Mouse (Mus musculus): Measurements from ENCODE around the gene Gabpb1.
"Not testable (repeated sequence)": the region's sequence is repeated elsewhere in the genome, so short reads cannot be mapped to it uniquely, and the experiment has no call there.

Gene Gabpb1

DNA sequence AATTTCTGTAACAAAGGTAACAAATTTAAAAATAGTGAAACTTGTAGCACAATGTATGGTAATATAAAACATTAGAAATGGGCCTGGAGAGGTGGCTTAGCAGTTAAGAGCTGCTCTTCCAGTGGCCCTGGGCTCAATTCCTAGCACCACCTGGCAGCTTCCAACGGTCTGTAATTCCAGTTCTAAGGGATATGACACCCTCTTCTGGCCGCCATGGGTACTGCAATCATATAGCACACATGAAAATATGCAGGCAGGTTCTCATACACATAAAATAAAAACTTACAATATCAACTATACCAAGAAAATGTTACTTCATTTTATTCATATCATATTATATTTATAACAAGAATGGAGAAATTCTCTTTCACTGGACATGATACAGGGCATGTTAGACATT is 35.8 kb downstream of the Gabpb1 start:
- DNase-seq (ENCODE audit: low spot score in 2 of 2), result no peak

DNA sequence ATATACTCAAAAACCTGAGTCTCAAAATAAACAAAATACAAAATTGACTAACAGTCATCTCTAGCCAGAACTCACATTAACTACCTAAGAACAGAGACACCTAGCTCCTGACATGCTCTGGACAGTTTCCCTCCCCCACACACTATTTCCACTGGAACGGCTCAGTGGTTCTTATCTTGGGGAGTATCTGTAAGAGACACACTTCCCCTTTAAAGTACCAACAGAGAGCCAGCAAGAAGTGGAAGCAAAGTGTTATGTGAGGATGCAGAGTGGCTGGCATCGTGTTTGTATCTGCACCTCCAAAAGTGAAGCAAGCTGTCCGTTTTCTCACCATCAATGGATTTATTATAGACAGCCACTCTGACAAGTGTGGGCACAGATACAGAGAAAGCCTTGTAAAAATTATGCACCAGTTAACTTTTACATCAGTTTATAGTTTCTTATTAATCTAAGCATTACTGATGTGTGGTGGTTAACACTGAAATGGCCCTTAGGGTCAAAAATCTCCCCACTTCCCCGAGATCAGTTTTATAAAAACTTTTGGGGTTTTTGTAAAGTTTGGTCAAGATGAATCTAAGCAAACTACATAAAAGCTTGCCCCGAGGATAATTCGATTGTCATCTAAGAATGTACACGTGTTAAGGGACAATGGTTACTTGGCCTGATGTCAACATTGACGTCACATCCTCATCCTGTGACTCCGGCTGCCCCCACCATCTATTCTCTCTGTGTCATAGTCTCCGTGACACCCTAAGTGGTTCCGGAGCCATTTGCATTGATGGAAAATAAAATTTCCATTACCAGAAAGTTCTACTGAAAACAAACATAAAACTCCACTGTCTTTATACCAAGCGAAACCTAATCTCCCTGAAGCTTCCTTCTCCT is 40.0 kb downstream of the Gabpb1 start:
- no peak for DNase-seq (ENCODE audit: low spot score in 2 of 2)

DNA sequence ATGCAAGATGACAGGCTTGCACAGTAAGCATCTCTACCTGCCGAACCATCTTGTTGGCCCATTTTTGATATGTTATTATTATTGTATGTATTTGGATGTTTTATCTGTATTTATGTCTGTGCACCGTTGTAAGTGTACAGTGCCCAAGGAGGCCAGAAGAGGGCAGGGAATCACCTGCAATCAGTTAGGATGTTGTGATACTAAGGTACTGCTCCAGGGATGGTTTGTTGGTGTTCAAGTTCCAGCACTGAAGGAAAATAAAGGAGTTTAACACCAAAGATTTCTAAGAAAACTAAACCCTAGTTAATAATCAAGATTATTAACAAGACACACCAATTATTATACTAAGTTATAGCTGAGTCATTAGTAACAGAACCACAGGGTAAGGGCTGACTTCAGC is 43.0 kb downstream of the Gabpb1 start:
- no peak for DNase-seq (ENCODE audit: low spot score in 2 of 2)

DNA sequence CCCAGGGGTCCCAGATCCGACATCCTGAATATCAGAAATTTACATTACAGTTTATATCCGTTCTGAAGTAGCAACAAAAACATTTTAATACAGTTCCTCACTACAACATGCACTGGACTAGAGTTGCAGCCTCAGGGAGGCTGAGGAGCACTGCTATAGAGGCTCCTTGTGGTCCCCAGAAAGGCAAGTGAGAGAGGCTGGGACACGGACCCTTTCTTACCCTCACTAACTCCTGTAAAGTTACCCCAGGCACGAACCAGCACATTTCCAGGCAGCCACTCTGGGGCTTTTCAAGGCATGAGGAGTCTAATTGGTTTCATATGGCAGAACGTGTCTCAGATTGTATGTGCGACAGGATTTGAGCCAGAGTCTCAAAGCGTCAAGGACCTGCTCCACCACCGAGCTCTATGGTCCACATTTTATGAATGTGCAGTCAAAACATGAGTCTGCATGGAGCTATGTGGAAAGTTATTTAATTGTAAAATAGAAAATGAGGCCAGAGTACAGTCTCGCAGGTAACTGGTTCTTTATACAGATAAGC is 47.6 kb downstream of the Gabpb1 start:
- no peak for DNase-seq (ENCODE audit: low spot score in 2 of 2)

DNA sequence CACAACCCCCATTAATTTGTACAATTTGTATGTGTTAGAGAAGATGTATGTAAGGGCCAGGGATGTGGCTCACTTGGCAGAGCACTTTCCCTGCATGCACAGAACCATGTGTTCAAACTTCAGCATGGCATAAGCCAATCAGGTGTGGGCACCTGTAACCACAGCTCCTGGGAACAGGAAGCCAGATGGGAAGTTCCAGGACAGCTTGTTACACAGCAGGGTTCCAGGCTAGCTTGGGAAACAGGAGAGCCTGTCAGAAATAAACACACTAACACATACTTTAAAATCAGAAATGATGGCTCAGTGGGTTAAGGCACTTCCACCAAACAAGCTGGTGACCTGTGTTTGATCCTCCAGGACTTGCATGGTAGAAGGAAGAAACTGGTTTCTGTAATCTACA is 53.0 kb downstream of the Gabpb1 start:
- DNase-seq (ENCODE audit: low spot score in 2 of 2), result no peak

DNA sequence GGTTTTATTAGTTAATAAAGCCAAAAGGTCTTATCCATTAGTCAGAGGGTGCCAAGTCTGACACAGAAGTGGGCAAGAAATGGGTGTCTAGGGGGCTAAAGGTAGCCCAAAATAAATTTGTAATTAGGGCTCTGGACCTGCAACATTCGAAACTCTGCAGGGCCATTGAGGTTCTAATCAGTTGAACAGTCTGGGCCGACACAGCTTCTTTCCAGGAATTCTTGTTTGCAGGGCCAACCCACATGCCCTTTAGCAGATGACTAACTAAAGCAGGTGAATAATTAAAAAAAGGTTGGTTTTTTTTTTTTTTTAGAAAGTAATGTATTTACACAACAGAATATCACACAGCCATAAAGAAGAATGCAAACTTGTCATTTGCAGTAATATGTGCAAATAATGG is 53.7 kb downstream of the Gabpb1 start:
- no peak for DNase-seq (ENCODE audit: low spot score in 2 of 2)

DNA sequence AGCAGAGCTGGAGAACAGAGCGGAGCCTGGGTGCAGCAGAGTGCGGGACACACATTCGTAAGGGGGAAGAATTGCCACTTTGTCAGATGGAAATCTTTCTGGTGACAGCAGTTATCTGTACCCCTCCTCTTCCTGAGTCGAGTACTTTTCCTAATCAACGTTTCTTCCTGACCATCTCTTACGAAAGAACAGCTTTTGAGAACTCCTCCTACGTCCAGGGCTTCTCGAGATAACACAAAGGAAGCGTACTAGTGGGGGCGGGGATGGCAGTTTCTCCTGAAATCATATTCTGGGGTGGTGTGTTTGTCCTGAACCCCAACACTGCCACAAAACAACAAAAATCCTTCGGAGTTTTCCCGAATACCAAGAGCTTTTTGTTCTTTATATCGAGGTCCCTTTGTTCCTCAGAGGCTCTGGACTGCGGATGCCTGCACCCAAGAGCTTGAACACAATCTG is 56.9 kb downstream of the Gabpb1 start, which contains the start of gene Hdc:
TSS of gene Hdc (minus strand) at position 51 of the 456 bp plus-strand sequence.
- DNase-seq (ENCODE audit: low spot score in 2 of 2), result no peak

DNA sequence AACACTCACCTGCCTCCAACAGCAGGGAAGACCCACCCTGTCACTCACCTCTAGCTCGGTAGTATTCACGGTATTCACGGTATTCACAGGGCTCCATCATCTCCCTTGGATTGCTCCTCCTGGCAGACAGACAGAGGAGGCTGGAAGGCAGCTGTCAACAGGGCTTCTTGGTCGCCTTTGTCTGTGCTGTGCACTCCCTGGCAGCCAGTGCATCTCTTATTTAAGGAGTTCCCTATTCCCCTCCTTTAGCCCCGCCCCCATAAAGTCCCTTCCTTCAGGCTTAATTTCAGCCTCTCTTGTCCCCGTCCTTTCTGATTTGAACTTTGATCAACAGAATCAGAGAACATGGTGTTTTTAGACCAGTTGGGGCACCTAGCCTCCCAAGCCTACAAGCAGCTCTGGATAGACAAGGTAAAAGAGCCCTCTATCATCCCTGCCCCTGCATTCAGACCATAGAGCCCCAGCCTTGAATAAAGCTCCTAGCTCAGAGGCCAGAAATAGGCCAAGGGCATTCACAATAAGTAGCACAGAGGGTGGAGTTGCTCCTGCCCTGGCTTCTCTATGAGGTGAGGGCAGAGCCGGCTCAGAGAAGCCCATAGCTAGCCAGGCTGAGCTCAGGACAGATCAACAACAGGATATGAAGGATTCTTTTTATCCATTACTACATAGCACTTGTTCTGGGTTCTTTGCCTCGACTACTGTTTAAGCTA is 57.5 kb downstream of the Gabpb1 start:
- DNase-seq (ENCODE audit: low spot score in 2 of 2), result no peak

DNA sequence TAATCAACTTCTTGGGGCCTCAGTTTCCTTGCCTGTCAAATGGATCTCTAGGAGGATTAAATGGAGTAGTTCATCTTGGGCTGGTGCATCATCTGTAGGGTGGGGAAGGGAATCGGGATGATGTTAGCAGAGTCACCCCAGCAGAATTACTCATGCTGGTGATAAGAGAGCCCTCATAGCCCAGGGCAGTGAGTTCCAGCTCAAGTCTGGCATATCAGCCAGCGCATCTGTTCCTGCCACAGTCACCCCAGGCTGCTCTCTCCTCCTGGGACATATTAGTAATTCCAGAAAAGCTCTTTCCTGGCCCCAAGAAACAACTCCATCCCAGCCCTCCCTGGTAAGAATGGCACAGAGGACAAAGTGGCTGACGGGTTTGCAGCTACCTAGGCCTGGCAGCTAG is 60.8 kb downstream of the Gabpb1 start:
- no peak for DNase-seq (ENCODE audit: low spot score in 2 of 2)

DNA sequence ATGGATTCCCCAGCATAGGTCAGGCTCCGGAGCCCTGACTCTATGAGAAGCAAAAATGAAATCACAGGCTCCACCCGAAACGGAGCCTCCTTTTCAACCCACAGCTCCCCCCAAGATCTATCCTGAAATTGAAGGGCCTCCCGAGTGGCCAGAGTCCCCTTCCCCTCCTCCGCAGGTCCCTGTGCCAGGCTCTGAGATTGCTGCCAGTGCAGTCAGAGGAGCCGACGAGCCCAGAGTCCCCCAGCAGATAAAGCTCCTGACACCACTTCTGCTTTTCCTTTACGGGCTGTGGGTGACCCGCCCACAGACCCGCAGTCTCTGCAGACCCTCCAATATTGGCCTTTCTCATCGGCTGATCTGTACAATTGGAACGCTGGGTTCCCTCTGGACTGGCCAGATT is 66.5 kb downstream of the Gabpb1 start:
- DNase-seq (ENCODE audit: low spot score in 2 of 2), result not testable (repeated sequence)

DNA sequence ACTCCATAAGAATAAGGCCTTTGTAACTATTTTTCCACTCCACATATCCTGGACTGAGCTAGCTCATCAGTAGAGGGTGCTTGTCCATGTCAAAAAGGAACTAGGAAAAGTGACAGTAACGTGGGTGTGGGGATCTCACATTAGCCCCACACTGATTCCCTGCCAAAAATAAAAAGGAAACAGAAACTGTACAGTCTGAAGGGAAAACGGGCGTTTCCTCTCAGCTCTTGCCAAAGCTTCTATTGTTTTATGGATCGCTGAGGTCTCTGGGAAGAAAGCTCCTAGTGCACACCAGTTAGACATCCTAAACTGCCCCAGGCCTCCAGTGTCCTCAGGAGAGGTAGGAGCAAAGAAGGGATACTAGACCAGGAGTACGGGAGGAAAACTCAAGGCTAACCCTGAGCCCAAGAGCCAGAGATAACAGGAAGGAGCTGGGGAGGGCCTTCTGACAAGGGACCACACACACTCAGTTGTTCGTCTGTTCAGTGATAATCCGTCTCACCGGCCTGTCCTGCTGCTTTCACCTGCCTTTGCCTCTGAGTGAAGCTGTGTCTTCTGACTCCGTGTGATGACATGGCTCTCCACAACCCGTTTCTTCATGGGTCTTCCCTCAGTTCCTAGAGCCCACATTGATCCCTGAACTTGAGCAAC is 68.5 kb downstream of the Gabpb1 start:
- DNase-seq (ENCODE audit: low spot score in 2 of 2), result no peak

DNA sequence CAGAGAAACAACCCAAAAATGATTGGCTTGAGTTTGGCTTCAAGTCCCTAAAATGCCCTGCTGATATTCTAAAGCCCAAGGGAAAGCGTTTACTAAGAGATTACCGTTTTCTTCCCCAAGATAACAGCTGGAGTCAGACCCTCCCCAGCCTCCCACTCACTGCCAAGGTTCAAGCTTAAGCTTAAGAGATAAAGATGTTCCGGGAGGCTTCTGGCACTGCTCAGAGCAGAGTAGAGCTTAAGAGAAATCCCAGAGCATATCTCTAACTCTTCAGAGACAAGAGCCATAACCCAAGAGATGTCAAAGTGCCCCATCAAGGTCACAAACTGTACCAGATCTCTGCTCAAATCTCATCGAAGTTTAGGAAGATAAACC is 69.5 kb downstream of the Gabpb1 start:
- DNase-seq (ENCODE audit: low spot score in 2 of 2), result no peak

DNA sequence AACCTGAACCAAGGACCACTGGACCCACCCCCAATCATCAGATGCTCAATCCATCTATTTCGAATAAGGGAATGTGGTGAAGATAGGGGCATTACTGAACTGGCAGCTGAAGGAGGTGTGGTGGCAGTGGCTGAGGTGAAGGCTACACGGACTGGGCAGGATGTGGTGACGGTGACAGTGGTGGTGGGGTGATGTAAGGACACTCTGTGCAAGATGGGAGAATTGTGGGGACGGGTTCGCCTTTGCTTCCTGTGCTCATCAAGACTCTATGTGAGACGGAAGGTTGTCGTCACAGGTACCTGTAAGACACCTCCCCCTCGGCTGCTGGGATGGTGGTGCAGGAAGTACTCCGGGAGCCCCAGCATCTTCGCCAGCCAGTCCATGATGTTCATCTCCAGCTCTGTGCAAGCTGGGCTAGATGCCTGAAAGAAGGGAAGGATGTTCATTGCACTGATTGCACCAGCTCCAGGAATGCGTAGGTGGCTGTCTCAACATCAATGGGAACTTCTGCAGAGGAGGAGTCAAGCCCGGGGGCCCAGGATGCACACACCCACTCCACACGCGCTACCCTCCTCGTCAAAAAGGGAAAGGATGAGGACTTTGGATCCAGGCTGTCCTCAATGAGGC is 70.0 kb downstream of the Gabpb1 start:
- no peak for DNase-seq (ENCODE audit: low spot score in 2 of 2)

DNA sequence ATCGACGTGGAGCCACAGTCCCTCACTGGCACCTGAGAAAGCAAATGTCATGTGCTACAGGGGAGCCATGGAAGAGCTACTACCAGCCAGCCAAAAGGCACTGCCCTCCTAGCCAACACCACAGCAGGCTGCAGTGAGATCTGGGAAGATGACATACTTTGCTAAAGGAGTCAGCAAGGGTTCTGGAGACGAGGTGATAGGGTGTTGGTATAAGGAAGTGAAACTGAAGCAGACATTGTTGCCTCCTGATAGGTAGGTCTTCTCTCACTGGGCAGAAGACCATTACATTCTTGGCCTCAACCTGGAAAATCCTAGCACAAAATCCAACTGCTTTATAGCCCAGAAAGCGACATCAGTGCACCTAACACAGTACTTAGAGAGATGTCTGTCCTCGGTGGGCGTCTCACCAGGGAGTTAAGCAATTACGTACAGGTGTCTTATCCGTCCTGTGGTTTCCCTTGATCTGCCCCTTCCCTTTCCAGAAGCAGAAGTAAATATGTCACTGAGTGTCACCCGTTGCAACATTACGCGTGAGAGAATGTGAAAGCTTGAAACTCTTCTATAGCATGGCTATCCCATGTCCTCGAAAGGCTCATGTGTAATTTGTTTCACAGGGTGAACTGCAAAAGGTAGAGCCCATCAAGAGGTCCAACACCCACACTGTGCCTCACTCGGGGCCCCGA is 74.1 kb downstream of the Gabpb1 start:
- no peak for DNase-seq (ENCODE audit: low spot score in 2 of 2)

DNA sequence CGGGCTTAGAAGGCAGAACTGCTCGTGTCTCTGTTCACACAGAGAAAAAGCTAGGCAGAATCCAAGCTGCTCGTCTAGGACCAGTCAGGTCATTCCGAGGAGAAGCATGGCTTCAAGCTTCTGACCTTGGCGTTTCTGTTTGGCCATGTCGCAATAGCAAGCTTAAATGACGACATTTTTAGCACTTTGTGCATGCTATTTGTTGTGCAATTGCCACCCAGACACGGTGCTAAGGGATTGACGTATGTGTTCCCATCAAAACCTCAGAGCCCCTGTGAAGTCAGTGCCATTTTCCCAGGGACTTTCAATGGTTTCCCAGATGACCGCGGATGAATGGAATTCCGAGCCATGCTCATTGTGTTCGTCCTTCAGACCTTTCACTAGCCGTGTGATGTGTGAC is 75.6 kb downstream of the Gabpb1 start:
- no peak for DNase-seq (ENCODE audit: low spot score in 2 of 2)

DNA sequence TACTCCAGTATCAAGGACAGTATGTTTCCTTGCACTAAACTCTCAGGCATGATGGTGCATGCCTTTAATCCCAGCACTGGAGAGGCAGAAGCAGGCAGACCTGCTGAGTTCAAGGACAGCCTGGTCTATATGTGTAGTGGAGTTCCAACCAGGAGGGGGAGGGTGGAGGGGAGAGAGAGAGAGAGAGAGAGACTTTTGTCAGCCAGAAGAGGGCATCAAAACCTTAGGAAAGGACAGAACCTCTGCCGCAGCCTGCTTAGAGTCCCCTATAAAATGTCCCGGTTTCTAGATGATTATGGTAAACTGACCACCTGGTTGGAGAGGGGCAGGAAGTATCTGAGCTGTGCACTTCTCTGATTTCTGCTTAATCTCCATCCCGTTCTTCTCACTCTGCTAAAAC is 77.1 kb downstream of the Gabpb1 start:
- DNase-seq (ENCODE audit: low spot score in 2 of 2), result no peak

DNA sequence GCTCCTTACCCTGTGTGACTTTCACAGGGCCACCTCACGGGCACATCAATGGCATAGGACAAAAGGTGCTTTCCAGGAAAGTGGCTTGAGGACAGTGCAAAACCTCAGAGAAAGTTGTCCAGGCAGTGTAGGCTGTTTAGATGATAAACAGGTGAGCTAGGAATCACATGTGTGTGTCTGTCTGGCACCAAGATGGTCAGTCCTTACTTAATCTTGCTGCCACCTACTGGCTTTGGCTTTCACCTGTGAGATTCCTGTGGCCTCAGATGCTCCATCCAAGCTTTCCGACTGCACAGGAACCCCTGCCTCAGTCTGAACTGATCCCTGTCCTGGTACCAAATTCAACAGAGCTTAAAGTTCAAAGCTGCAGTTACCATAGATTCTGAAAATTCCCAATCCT is 77.8 kb downstream of the Gabpb1 start:
- DNase-seq (ENCODE audit: low spot score in 2 of 2), result no peak

DNA sequence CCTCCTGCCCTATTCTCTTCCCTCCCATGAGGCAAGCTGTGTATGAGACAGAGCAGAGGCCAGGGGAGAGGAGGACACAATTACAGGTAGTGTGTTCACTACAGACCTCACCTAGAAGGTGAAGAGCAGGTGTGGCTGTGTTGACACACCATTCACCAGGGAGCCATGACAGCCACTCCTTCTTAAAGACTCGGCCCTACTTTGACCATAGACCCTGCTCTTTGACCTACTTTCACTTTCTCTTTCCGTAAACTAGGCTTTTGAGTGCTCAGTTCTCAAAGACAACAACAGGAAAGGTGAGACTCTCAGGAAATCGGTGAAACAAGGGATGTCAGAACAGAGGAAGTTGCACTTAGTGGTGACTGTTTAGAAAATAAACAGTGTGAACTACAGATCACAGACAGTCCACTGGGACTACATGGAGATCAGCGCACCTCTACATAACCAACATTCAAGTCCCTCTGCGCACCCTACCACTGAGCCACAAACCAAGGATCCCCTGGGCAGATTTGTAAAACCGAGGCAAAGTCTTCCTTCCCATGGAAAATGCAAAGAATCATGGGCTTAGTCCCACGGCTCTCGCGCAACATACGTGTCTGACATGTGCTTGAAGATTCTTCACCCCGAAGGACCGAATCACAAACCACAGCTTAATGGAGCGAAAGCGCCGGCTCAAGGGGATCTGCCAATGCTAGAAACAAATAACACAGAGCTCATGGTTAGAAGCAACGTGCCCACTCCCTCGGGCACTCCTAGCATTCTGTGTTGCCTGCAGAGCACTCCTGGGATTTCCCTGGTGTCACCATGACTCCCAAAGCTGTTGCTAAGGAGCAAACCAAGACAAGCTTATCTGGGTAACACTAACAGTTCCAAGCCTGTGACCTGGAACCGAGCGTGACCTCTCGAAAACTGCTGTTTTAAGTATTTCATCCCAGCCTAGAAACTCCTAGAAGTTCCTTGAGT is 78.6 kb downstream of the Gabpb1 start:
- peak in 1 of 2 experiments; percentile 11 for DNase-seq (ENCODE audit: low spot score in 2 of 2)

DNA sequence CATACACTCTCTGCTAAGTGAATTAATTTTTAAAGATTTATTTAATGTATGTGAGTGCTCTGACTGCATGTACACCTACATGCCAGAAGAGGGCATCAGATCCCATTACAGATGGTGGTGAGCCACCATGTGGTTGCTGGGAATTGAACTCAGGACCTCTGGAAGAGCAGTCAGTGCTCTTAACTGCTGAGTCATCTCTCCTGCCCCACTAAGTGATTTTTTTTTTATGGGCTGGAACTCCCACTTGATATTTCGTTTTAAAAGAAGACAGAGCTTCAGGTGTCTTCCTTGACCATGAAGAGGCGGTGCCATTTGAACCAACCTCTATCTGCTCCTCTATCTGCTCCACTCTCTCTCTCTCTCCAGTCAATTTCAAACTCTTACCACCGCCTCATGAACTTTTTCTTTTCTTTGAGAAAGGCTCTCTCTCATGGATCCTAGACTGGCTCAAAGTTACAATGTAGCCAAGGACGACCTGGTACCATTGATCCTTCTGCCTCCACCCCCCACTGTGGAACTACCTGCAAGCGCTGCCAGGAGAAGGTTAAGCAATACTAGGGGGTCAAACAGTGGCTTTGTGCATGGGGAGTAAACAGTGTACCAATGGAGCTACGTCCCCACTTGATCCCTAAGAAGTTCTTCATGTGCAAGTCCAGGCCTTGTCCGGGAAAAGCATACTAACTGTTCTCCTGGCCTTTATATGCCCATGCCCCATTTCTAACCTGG is 79.6 kb downstream of the Gabpb1 start:
- DNase-seq (ENCODE audit: low spot score in 2 of 2), result no peak
